Mouse (Mus musculus) MEL (cell line): ENCODE measurements at regions not wholly inside any gene's neighbourhood (a gene's known extent, or its start where the extent isn't known, plus 50 kb on each side); places are given as distances from the start of the nearest gene placed in this dataset.
A peak's percentile ranks its signal among the peaks of the same experiment; 100 is the strongest.

Experiments used
- CTCF ChIP-seq, 3 experiments: IDR thresholded peaks in 2 of 3; conservative IDR thresholded peaks in 1 of 3; 2 replicates each; pipeline ENCODE4 v1.5.1; 2011 to 2012; ENCODE audit warnings: low read length in 3 of 3, low read depth in 2 of 3, mild to moderate bottlenecking in 2 of 3, improper control_type of control experiment in 1 of 3, inconsistent platforms in 1 of 3, mixed read lengths in 1 of 3, moderate library complexity in 1 of 3; ENCODE audit not compliant: control insufficient read depth in 1 of 3, insufficient read depth in 1 of 3, poor library complexity in 1 of 3, severe bottlenecking in 1 of 3
- EP300 ChIP-seq, 2 experiments: IDR thresholded peaks; 2 replicates each; pipeline ENCODE4 v1.6.1; 2011; ENCODE audit warnings: improper control_type of control experiment in 2 of 2, low read length in 2 of 2, low read depth in 1 of 2, mild to moderate bottlenecking in 1 of 2
- GATA1 ChIP-seq: IDR thresholded peaks from 2 replicates; pipeline ENCODE4 v1.6.1; 2011; ENCODE audit warnings: low read depth, low read length, improper control_type of control experiment
- HCFC1 ChIP-seq: IDR thresholded peaks from 2 replicates; pipeline ENCODE4 v1.6.1; 2012; ENCODE audit warnings: low read depth, mild to moderate bottlenecking, inconsistent platforms, low read length, improper control_type of control experiment, moderate library complexity
- MEF2A ChIP-seq: IDR thresholded peaks from 2 replicates; pipeline ENCODE4 v1.6.1; 2014; ENCODE audit warnings: low read depth, mild to moderate bottlenecking, inconsistent platforms, low read length, improper control_type of control experiment; ENCODE audit not compliant: poor library complexity, insufficient replicate concordance, severe bottlenecking; ENCODE audit errors: extremely low read depth
- MYC ChIP-seq: IDR thresholded peaks from 2 replicates; pipeline ENCODE4 v1.6.1; 2011; ENCODE audit warnings: low read depth, mild to moderate bottlenecking, low read length, improper control_type of control experiment, moderate library complexity
- NELFE ChIP-seq: IDR thresholded peaks from 2 replicates; pipeline ENCODE4 v1.6.1; 2011; ENCODE audit warnings: low read depth, low read length, improper control_type of control experiment
- POLR2A ChIP-seq, 2 experiments: IDR thresholded peaks; 2 replicates each; pipeline ENCODE4 v1.6.1; 2011 to 2012; ENCODE audit warnings: low read length in 2 of 2, mild to moderate bottlenecking in 2 of 2, control low read depth in 1 of 2, improper control_type of control experiment in 1 of 2, low read depth in 1 of 2, moderate library complexity in 1 of 2; ENCODE audit not compliant: control insufficient read depth in 1 of 2, insufficient read depth in 1 of 2, poor library complexity in 1 of 2
- USF1 ChIP-seq: IDR thresholded peaks from 2 replicates; pipeline ENCODE4 v1.6.1; 2014; ENCODE audit warnings: low read depth, mild to moderate bottlenecking, inconsistent platforms, low read length, improper control_type of control experiment, moderate library complexity

GRCm38 (mm10) chr1:69759544-69759943 is 67.2 kb upstream of the Spag16 start:
- TF ChIP-seq GATA1 (no peak), NELFE (no peak), USF1 (no peak), MYC (0 out of 2 replicates have a peak, but pooled peaks have one; percentile 8), HCFC1 (no peak), MEF2A (no peak), EP300 (IDR thresholded peaks at IDR 0.05; ENCODE audit: low read depth in 1 of 2, low read length in 2 of 2) (peak in 1 of 2 experiments; percentile 8; a peak in 1 of 4 replicates), CTCF (IDR thresholded peaks at IDR 0.05 in 2 of 3, conservative IDR thresholded peaks at IDR 0.05 in 1 of 3; ENCODE audit: control insufficient read depth in 1 of 3, insufficient read depth in 1 of 3, low read depth in 2 of 3, low read length in 3 of 3, poor library complexity in 1 of 3, severe bottlenecking in 1 of 3) (peak in 2 of 3 experiments; percentile 21 to 26; a peak in 3 of 6 replicates), POLR2A (IDR thresholded peaks at IDR 0.05; ENCODE audit: control insufficient read depth in 1 of 2, insufficient read depth in 1 of 2, low read depth in 1 of 2, low read length in 2 of 2, poor library complexity in 1 of 2) (no peak)
